Mouse (Mus musculus): ENCODE results near the gene Agpat1. TPM values are rescaled to one million over a fixed set of nuclear protein-coding genes. Genes with fewer than 3 reads are reported as not detected.

Agpat1 gene
- polyA plus RNA-seq (2014; fragmentation: Illumina TruSeq; extraction: RNeasy Lipid Tissue Mini Kit (QIAGEN cat#74804); ENCODE audit: low read depth, low replicate concordance), result 14.5 TPM

GRCm38 (mm10) chr17:34604061-34604508 lies at the start of gene Agpat1:
Agpat1 (plus strand) TSS chr17:34604262.

GRCm38 (mm10) chr17:34564003-34564421 lies 40.0 kb upstream of the Agpat1 start, which contains the start of gene Notch4:
Notch4 (plus strand) TSS chr17:34564268.

GRCm38 (mm10) chr17:34589681-34590101 lies 14.4 kb upstream of the Agpat1 start, which contains the start of gene Gpsm3:
Gpsm3 (plus strand) TSS chr17:34589806.

GRCm38 (mm10) chr17:34591029-34591993 lies 12.8 kb upstream of the Agpat1 start, which contains the start of gene Pbx2:
Pbx2 (plus strand) TSS chr17:34591266.

GRCm38 (mm10) chr17:34597566-34598095 lies 6.4 kb upstream of the Agpat1 start, which contains the start of gene Ager:
Ager (plus strand) TSS chr17:34597862.

GRCm38 (mm10) chr17:34603375-34604060 lies 544 bp upstream of the Agpat1 start, which contains the start of gene Rnf5:
Rnf5 (minus strand) TSS chr17:34603690.

GRCm38 (mm10) chr17:34615871-34616270 lies 11.8 kb downstream of the Agpat1 start, which contains the start of gene Egfl8:
Egfl8 (minus strand) TSS chr17:34615971.

GRCm38 (mm10) chr17:34627943-34628643 lies 24.0 kb downstream of the Agpat1 start, which contains the start of gene Ppt2:
Ppt2 (minus strand) TSS chr17:34628510.

GRCm38 (mm10) chr17:34629221-34629751 lies 25.2 kb downstream of the Agpat1 start, which contains the start of gene Prrt1:
Prrt1 (plus strand) TSS chr17:34629533.

GRCm38 (mm10) chr17:34644608-34645007 lies 40.5 kb downstream of the Agpat1 start, which contains the start of gene Fkbpl:
Fkbpl (plus strand) TSS chr17:34644764.

GRCm38 (mm10) chr17:34646906-34647787 lies 43.1 kb downstream of the Agpat1 start, which contains the start of gene Atf6b:
Atf6b (plus strand) TSS chr17:34647146.

Other genes with a start within 250 kb of the Agpat1 start
- gene Btnl2, start 249.4 kb upstream of the Agpat1 start, polyA plus RNA-seq (2014; fragmentation: Illumina TruSeq; extraction: RNeasy Lipid Tissue Mini Kit (QIAGEN cat#74804); ENCODE audit: low read depth, low replicate concordance), result 0.15 TPM
- gene Btnl1, start 227.1 kb upstream of the Agpat1 start, polyA plus RNA-seq (2014; fragmentation: Illumina TruSeq; extraction: RNeasy Lipid Tissue Mini Kit (QIAGEN cat#74804); ENCODE audit: low read depth, low replicate concordance), result not detected
- 1,880 TPM for gene BC051142, start 205.4 kb upstream of the Agpat1 start, polyA plus RNA-seq (2014; fragmentation: Illumina TruSeq; extraction: RNeasy Lipid Tissue Mini Kit (QIAGEN cat#74804); ENCODE audit: low read depth, low replicate concordance)
- gene Btnl4, start 126.9 kb upstream of the Agpat1 start, polyA plus RNA-seq (2014; fragmentation: Illumina TruSeq; extraction: RNeasy Lipid Tissue Mini Kit (QIAGEN cat#74804); ENCODE audit: low read depth, low replicate concordance), result not detected
- gene Btnl6, start 86.9 kb upstream of the Agpat1 start, polyA plus RNA-seq (2014; fragmentation: Illumina TruSeq; extraction: RNeasy Lipid Tissue Mini Kit (QIAGEN cat#74804); ENCODE audit: low read depth, low replicate concordance), result not detected
- gene Notch4, start 40.0 kb upstream of the Agpat1 start, polyA plus RNA-seq (2014; fragmentation: Illumina TruSeq; extraction: RNeasy Lipid Tissue Mini Kit (QIAGEN cat#74804); ENCODE audit: low read depth, low replicate concordance), result 1.1 TPM
- not detected for gene Gpsm3, start 14.5 kb upstream of the Agpat1 start, polyA plus RNA-seq (2014; fragmentation: Illumina TruSeq; extraction: RNeasy Lipid Tissue Mini Kit (QIAGEN cat#74804); ENCODE audit: low read depth, low replicate concordance)
- 3.5 TPM for gene Pbx2, start 13.0 kb upstream of the Agpat1 start, polyA plus RNA-seq (2014; fragmentation: Illumina TruSeq; extraction: RNeasy Lipid Tissue Mini Kit (QIAGEN cat#74804); ENCODE audit: low read depth, low replicate concordance)
- not detected for gene Ager, start 6.4 kb upstream of the Agpat1 start, polyA plus RNA-seq (2014; fragmentation: Illumina TruSeq; extraction: RNeasy Lipid Tissue Mini Kit (QIAGEN cat#74804); ENCODE audit: low read depth, low replicate concordance)
- gene Rnf5, start 572 bp upstream of the Agpat1 start, polyA plus RNA-seq (2014; fragmentation: Illumina TruSeq; extraction: RNeasy Lipid Tissue Mini Kit (QIAGEN cat#74804); ENCODE audit: low read depth, low replicate concordance), result 7.4 TPM
- gene Egfl8, start 11.7 kb downstream of the Agpat1 start, polyA plus RNA-seq (2014; fragmentation: Illumina TruSeq; extraction: RNeasy Lipid Tissue Mini Kit (QIAGEN cat#74804); ENCODE audit: low read depth, low replicate concordance), result not detected
- gene Ppt2, start 24.2 kb downstream of the Agpat1 start, polyA plus RNA-seq (2014; fragmentation: Illumina TruSeq; extraction: RNeasy Lipid Tissue Mini Kit (QIAGEN cat#74804); ENCODE audit: low read depth, low replicate concordance), result 2.6 TPM
- 0.24 TPM for gene Prrt1, start 25.3 kb downstream of the Agpat1 start, polyA plus RNA-seq (2014; fragmentation: Illumina TruSeq; extraction: RNeasy Lipid Tissue Mini Kit (QIAGEN cat#74804); ENCODE audit: low read depth, low replicate concordance)
- gene Fkbpl, start 40.5 kb downstream of the Agpat1 start, polyA plus RNA-seq (2014; fragmentation: Illumina TruSeq; extraction: RNeasy Lipid Tissue Mini Kit (QIAGEN cat#74804); ENCODE audit: low read depth, low replicate concordance), result 119 TPM
- 1.6 TPM for gene Atf6b, start 42.9 kb downstream of the Agpat1 start, polyA plus RNA-seq (2014; fragmentation: Illumina TruSeq; extraction: RNeasy Lipid Tissue Mini Kit (QIAGEN cat#74804); ENCODE audit: low read depth, low replicate concordance)
- not detected for gene Tnxb, start 66.3 kb downstream of the Agpat1 start, polyA plus RNA-seq (2014; fragmentation: Illumina TruSeq; extraction: RNeasy Lipid Tissue Mini Kit (QIAGEN cat#74804); ENCODE audit: low read depth, low replicate concordance)
- 1.2 TPM for gene C4b, start 139.6 kb downstream of the Agpat1 start, polyA plus RNA-seq (2014; fragmentation: Illumina TruSeq; extraction: RNeasy Lipid Tissue Mini Kit (QIAGEN cat#74804); ENCODE audit: low read depth, low replicate concordance)
- not detected for gene Cyp21a1, start 200.3 kb downstream of the Agpat1 start, polyA plus RNA-seq (2014; fragmentation: Illumina TruSeq; extraction: RNeasy Lipid Tissue Mini Kit (QIAGEN cat#74804); ENCODE audit: low read depth, low replicate concordance)
- gene Stk19, start 232.7 kb downstream of the Agpat1 start, polyA plus RNA-seq (2014; fragmentation: Illumina TruSeq; extraction: RNeasy Lipid Tissue Mini Kit (QIAGEN cat#74804); ENCODE audit: low read depth, low replicate concordance), result 8.2 TPM
- 5.8 TPM for gene Dxo, start 232.8 kb downstream of the Agpat1 start, polyA plus RNA-seq (2014; fragmentation: Illumina TruSeq; extraction: RNeasy Lipid Tissue Mini Kit (QIAGEN cat#74804); ENCODE audit: low read depth, low replicate concordance)
- 7.9 TPM for gene Skiv2l, start 245.9 kb downstream of the Agpat1 start, polyA plus RNA-seq (2014; fragmentation: Illumina TruSeq; extraction: RNeasy Lipid Tissue Mini Kit (QIAGEN cat#74804); ENCODE audit: low read depth, low replicate concordance)
- 10.0 TPM for gene Nelfe, start 246.1 kb downstream of the Agpat1 start, polyA plus RNA-seq (2014; fragmentation: Illumina TruSeq; extraction: RNeasy Lipid Tissue Mini Kit (QIAGEN cat#74804); ENCODE audit: low read depth, low replicate concordance)